Mouse (Mus musculus) lung, adult 2 months (tissue): Measurements from ENCODE around the gene Trim12a.
"Not testable (repeated sequence)": the region's sequence is repeated elsewhere in the genome, so short reads cannot be mapped to it uniquely, and the experiment has no call there.

ENCODE experiments used
- CTCF ChIP-seq: fragments of 200-500 bp; IDR thresholded peaks from 2 replicates; pipeline ENCODE4 v1.5.1; 2011; ENCODE audit warnings: mild to moderate bottlenecking, low read length, control low read depth; ENCODE audit not compliant: insufficient read depth
- POLR2A ChIP-seq: fragments of 200-500 bp; IDR thresholded peaks from 2 replicates; pipeline ENCODE4 v1.6.1; 2011; ENCODE audit warnings: low read depth, mild to moderate bottlenecking, control low read depth, low read length, borderline replicate concordance; ENCODE audit errors: extremely low read depth

DNA sequence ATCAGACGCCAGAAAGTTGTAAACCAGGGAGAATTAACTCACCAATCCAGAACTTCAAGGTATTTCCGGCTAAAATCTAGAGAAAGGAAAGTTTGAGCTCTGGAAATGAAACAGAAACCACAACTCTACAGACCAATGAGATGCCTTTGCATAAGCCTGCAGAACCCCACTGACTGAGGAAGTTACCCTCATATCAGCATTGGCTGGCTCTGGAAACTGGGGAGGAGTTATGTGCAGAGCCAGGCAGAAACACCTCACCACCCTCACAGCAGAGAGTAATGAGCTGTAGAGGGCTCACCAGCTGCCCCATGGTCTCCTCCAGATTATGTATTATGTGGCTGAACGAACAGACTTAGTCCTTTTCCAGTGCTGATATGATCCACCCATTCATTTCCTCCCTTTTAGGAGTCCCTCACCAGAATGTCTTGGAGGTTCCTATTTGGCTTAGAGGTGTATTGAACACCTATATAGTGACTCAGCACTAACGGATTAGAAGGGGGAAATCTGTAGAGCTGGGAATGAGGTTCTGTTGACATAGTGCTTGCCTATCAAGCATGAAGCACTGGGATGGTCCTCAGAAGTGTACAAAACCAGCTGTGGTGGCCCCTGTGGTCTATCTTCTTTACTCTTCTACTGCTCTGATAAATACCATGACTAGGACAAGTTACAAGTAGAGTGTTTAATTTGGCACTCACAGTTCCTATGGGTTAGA is at the start of gene Trim12a:
- not testable (repeated sequence) for TF ChIP-seq CTCF, POLR2A
